Mouse (Mus musculus): ENCODE results near the gene Ccnl1. TPM values are rescaled to one million over a fixed set of nuclear protein-coding genes. Genes with fewer than 3 reads are reported as not detected.

The Ccnl1 gene
- polyA plus RNA-seq, 3 experiments from 2014 or later: 57.7 to 79.7 (median 59.5) TPM

DNA sequence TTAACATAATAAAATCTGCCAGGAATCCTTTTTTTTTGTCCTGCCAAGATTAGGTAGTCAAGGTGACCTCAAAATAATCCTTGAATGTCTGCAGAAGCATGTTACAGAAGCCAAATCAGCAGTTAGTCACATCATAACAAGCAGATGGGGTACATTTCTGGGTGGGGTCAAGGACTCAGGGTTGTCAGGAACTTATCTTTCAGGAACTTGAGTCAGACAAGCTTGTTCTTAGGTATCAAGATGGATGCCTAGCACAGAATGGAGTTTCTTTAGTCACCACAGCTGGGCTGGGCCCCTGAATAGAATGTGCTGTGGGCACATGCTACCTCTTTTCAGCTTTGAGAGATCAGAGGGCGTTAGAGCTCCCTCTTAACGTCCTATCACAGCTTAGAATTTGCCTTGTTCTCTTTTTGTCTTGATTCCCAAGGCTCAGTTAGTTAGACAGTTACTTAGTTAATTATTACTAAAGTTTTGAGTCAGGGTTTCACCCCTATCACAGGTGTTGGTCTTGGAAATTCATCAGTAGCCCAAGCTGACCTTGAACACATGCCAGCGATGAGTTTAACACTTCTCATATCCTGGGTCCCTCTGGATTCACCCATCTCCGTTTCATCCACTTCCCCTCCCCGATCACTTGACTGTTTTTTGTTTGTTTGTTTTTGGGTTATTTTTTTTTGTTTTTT lies 32.9 kb downstream of the Ccnl1 start:
- ATAC-seq: no peak

DNA sequence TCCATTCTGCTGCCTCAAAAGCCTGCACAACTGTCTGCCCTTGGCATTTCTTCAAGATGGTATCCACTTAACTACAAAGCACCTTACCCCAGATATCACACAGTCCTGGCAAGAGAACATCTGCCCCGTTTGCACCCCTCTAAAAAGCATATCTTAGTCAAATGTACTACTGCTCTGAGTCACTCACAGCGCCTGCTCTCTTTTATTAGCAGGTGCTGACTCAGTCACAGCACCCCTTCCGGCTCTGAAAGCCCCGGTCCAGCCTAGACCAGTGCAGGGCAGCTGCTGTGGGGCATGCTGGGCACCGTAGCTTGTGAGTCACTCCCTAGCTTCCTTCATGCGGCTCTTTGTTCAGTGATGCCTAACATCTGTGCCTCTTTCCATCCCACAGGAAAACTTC lies 35.6 kb downstream of the Ccnl1 start:
- peak; percentile 94 for ATAC-seq

DNA sequence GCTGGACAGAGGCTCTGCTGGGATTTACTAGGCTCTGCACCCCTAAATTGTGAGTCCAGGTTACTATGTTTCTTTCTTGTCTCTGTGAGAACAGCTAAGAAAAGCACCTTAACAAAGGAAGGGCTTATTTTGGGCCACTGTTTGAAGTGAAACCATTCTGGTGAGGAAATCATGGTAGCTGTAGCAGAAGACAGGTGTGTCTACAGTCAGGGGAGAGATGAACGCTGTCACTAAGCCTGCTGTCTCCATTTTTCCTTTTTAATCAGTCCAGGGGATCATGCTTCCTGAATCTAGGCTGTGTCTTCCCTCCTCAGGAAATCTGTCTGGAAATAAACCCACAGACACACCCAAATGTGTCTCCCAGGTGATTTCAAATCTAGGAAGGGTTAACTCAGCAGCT lies 36.4 kb downstream of the Ccnl1 start:
- ATAC-seq: no peak

DNA sequence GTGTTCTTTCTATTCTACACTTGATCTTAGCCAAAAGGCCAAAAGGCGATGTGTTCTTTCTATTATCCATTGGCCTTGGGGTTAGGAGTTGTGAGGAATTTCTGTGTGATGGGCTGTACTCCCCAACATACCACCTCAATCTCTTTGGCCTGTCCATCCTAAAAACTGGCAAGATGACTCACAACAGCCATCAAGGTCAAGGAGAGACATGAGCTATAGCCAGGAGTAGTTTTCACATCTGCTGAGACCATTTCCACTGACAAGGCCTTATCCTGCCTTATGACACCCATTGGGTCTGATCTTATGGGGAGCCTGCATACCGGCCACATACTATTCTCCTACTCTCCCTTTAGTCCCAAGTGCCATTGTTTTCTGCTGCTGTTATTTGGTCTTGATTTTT lies 39.0 kb downstream of the Ccnl1 start:
- ATAC-seq: no peak

DNA sequence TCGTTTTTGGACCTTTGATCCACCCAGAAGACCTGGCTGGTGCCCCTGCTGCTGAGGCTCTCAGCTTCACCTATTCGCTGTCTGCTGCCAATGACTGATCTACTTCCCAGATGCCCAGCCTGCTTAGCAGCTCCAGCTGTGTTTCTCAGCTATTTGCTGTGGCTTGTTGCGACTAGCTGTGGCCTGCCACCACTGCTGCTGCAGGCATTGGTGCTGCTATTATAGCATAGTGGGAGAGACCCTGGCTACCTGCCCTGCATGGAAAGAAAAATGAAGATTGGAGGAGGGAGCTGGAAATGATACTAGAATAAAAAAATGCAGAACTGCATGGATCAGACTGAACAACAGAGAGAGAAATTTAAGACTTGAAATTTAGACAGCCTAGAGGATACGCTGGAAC lies 45.1 kb downstream of the Ccnl1 start:
- ATAC-seq: no peak

DNA sequence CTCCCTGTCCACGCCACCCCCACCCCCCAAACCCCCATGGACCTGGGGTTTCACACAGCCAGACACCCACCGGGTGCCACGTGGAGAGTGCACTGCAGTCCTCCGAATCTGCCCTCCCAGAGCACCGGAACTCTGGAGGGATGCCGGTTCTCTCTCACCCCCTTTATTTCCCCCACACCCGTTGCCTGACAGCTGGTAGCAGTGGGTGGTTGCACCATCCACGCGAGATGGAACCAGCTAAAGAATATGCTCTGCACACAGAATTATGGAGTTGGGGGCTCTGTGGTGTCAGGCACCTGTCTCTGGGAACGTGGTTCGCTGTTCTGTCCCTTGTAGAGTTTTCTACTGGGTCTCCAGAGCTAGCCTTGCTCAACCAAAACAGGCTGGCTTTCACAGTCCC lies 45.8 kb downstream of the Ccnl1 start:
- ATAC-seq: no peak

DNA sequence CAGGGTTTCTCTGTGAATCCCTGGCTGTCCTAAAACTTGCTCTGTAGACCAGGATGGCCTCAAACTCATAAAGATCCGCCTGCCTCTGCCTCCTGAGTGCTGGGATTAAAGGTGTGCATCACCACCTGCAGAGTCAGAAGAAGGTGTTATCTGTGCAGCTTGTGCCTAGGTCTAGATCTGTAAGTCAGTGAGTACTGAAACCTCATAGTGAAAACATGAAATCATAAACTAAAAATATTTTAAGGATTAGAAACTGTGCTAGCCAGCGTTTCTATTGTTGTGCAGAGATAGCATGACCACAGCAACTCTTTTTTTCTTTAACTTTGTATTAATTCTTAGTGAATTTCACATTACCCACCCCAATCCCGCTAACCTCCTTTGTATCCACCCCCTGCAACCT lies 46.8 kb downstream of the Ccnl1 start:
- ATAC-seq: no peak

DNA sequence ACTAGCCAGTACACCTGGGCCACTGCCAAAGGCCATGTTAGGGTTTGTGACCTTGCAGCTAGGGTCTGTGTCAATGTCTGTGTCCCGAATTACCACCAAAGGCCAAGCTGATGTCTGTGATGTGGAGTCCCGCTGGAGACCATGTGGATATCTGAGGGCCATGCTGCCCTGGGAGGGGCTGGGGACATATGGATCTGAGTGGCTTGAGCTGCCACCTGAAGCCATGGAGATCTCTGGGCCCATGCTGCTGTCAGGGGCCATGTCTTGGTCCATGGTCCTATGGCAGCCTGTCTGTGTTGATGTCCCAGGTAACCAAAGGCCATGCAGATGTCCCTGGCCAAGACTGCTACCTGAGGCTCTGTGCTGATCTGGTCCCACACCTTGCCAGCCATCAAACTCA lies 48.6 kb downstream of the Ccnl1 start:
- ATAC-seq: no peak

DNA sequence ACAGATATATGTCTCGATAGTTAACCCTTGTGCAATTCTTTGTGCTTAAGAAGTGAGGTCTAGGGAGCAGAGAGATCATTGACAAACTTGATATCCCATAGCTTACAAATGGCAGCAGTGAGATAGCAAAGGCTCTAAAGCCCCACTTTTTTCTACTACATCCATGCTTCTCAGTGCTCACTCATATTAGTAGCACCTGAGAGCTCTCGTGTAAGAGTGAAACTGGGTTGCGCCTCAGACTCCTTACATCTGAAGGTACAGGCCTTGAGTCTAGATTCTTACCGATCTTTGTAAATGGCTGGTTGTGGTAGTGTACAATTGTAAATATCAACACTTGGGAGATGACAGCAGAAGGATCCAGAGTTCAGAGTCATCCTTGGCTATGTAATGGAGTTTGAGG lies 50.5 kb downstream of the Ccnl1 start:
- ATAC-seq: no peak

DNA sequence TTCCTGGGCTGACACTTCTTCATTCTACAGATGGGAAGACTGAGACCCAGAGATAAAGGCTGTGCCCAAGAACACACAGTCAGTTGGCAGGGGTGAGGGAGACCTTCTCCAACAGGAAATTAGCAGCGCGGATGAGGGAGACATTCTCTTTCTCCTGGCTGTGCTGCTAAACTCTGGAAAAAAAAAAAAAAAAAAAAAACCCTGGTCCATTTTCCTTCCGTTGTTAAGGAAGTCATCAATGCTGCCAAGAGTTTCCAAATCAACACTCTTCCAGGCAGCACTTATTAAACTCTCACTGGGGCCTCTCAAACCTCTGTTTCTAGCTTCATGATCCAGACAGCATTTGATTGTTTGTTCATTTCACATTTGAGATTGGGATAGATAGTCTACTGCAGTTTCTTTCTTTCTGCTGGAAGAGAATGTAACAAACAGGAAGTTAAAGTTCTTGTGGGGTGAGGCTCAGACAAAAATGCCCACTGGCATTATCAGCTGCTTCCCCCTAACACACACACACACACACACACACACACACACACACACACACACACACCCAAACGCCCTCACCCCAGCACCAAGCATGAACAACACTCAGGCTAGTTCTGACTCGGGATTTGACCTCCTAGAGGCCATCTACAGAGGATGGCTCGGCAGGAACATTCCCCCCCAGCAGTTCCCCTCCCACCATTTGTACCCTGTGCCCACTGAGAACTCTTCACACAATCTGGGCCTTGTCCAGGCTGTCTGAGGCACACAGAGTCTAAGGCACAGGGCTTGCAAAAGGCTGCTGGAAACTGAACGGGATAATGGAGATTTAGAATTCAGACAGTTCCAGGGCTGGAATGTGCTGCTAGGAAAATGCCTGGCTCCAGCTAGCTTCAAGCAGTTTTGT lies 52.5 kb downstream of the Ccnl1 start:
- no peak for ATAC-seq

DNA sequence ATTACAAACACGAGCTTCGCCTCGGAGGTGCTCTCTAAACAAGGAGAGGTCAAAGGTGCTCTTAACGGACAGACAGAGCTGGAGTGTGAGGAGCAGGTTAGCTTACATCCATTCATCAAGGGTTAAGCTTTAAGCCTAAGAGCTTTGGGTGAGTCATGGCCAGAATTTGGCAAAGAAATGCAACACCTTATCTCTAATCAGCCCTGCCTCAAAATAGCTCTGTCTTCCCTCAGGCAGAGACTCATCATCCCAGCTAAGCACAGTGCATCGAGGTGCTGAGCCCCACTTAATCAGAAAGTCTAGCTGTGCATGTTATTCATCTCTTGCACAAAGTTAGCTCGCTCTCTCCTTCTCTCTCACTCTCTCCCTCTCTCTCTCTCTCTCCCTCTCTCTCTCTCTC lies 53.3 kb downstream of the Ccnl1 start:
- no peak for ATAC-seq

DNA sequence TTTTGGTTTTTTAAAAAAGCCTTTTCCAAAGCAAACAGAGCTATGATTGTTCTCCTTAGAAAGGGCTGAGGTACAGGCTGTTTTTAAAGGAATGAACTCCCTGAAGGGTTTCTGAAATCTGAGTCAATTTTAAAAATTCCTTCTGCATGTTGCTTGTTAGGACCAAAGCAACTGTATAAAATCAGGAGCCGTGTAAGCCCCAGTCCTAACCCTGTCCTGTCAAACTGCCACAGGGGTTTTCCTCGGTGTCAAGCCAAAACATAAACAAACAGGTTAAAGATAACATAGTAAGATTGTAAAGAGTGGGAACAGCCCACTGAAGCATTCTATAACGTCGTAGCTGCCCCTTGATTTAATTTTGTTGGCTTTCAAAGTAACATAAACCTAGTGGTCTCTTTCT lies 53.9 kb downstream of the Ccnl1 start:
- no peak for ATAC-seq

DNA sequence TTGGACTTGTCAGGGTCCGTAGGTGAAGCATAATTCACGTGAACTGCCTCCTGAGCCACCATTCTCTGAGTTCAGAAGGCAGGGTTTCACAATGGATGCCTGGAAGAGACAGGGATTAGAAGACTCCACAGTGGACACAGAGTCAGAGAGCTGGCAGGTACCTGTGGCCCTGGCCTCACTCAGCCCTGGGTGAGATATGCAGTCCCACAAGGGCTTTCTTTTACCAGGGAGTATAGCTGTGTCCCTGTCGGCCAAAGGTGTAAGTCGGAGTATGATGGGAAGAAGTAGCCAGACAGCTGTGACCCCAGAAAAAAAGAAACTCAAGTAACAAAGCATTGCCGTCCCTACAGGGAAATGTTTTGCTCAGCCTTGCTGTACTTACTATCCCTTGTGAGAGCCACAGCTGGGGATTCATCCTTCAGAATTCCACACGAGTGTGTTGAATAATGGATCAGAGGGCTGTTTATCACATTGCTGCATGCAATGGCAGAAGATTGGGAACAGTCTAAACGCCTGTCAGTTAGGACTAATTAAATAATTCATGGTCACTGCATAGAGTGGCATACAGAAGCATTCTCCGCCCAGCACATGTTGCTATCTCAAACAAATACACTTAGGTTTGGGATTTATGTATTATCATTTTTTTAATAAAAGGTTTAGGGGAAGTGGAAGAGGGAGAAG lies 59.3 kb downstream of the Ccnl1 start:
- ATAC-seq: no peak

DNA sequence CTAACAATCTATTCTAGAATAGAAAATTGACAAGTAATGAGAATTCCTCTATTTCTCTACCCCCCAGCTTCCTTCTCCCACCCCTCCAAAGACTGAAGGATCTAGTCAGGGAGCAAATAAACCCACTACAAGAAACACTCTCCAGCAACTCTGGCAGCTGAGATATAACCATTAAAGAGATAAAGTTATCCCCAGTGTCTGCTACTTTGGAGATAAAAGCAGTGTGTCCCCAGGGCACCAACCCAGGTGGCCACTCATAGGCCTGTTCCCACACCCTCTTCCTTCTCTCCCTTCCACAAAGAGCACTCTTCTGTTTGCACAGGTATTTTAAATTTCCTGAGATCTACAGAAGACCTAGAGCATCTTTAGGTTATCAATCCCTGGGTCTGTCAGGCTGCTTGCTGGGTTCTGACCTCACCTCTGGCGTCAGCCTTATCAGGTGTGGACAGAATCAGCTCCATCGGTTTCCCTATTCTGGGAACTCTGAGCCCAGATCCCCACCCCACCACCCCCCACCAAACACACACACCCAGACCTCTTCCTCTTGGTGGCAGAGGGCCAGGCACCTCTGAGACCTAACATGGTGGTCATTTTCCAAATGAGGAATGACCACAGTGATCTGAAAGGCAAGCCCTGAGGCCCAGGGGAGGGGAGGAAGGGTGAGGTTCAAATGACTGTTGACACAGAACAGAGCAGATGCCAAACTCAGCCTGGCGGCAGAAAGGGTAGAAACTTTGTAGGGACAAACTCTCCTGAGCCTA lies 60.6 kb downstream of the Ccnl1 start:
- ATAC-seq: no peak

Data from inflammation-experienced regulatory T-cells, adult 6 months (primary cell).